Mouse (Mus musculus) layer of hippocampus, adult 9-11 months (tissue): ENCODE measurements around the gene S100a11.

Source experiments
- DNase-seq: peaks from one replicate; pipeline ENCODE4 v3.0.0; 2022

Gene S100a11

DNA sequence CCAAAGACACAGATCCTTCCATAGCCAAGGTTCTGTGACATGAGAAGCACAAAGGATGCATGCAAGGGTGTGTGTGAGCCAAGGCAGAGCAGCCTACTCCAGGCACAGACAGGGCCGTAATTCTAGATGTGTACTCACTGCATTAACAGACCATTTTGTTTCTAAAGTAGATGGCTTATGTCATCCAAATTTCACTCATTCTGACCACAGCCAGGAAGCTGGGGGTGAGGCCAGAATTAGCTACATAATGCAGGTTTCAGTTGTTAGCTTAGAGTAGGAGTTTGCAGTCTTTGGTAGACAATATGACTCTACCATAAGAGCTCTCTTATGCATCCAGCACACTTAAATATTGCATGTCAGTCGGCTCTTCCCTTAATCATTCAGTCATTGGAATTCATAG, 42.1 kb downstream of the S100a11 start:
- DNase-seq = no peak

DNA sequence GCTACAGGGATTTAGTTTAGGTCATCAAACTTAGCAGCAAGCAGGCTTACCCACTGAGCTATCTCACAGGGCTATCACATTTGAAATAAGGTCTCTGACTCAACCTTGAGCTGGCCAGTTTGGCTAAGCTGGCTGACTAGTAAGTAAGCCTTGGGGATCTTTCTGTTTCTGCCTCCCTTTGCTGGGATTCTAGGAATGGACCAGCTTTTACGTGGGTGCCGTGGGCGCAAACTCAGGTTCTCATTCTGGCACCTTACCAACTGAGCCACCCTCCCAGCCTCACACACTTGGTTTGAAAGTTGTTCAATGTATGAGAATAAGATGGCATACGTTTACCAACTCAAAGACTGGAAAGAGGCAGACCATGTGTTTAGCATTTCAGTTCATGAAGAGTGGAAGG, 42.9 kb downstream of the S100a11 start:
- DNase-seq = no peak

DNA sequence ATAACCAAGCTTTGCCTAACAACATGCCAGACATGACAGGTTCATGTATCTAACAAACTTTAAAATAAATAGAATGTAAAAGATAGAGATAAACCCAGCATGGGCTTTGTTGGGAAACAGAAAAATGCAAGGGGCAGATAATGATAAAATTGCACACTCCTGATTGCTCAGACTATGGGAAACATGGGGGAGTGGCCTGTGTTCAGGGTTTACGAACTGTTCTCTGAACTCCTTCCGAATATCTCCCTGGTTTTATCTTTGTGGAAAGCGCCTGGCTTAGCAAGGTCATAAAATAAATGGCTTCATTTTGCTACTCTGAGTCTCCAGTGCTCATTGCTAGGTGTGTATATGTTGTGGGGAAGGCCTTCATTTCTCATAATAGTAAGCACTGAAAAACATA, 46.6 kb downstream of the S100a11 start:
- no peak for DNase-seq

DNA sequence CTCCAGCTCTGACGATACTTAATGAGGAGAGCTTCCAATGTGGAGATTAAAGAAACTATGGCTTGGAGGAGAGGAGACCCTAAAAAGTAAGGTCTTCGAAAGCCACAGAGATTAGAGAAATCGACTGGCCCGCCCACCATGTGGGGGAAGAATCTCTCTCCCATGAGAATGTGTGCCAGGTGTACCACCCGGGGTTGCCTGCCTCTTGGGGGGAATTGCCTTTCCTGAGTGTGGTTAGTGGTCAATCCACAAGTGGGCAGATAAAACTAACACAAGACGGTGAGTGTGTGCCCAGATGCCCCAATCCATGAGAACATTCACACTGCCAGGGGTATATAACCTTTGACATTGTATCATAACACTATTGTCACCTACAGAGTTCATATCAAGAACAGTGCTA, 47.4 kb downstream of the S100a11 start:
- DNase-seq = no peak

DNA sequence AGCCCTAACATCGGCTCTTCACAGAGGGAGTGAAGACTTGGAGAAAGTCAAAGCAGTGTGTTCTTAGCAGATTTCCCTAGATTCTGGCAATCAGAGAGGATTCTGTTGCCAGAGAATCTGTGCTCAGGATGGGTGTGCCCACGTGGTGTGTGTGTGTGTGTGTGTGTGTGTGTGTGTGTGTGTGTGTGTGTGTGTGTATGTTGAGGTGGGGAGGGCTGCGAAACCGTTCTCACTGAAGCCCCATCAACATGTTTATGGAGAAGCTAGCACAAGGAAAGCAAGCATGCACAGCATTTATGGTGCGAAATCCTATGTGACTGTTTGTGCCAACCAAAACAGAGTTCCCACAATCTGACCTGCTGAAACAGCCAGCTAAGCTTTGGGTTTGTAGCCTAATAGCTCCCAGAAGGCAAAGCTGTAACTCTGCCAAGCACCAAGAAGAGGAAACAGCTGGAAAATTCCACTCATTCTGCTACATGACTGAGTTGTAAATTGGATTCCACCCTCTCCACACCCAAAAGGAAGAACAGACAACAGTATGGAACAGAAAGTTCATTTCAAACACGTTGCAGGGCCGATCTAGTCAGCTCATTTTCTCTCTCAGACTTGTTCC, 48.2 kb downstream of the S100a11 start:
- DNase-seq = peak; percentile 57

DNA sequence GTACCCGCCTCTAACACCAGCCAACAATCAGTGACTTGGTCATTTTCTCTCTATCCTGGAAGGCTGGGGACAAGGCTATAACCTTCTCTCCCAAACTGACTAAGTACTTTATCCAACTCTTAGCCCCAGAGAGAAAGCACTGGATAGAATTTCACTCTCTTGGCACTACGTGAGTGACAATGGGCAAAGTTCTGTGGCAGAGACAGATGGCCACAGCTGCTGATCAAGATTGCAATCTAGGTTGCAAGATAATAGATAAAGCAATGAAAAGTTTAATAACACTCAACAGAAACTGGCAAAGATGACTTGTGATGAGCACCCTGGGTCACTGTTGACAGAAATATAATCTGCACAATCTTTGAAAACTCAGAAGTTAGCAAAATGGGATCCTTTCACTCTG, 48.8 kb downstream of the S100a11 start:
- DNase-seq = no peak

DNA sequence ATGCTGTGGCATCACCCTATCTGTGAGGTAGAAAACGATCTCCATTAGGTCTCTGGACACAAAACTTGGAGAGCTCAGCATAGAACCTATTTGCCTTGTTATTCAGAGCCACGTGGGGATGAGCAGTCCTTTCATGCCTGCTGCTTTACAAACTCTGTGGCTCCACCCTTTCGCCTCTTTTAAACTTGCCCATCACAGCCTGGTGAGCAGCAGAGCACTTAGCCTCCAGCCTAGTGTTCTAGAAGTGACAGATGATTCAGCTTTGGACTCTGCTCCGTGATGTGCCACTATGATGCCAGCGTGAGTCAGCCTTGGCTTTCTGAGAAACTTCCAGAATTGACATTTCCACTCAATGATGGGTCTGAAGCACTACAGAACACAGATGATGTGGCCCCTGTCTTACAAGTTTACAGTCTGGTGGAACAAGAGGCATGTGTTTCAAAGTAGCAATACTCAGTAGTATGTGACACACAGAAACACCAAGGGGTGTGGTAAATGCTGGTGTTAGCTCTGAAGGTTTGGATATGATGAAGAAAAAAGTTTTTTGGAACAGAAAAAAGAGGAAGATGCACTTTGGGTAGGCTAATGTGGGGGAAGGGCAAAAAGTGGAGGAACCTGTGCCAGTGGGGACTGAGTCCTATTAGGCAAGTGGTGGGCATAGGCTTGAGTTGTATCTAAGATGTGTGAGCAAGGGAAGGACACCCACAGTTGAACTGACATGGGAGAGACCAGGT, 51.9 kb downstream of the S100a11 start:
- DNase-seq = no peak
